Comparison of ENCODE assay signal across 6 mouse cellular contexts in the genomic region with DNA sequence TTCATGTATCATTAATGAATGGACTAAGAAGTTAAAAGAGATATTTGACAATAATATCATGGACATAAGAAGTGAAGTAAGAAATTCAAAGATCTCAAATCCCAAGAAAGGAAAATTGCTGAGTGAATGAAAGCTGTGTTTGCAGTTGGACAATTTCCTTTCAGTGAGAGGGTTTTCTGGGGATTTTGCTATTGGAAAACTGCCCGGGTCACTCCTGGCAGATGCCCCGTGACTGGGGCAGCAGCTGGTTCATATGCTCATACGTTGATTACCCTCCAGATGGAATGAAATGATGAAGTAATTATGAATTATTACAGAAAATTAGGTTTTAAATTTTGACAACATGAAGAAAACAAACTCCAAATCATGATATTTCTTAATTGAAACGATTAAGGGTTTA.
"Had no signal": no experiment of that assay in that cellular context is flagged by ENCODE, and none has a peak within 500 bp of the region (broad histone marks: within the 10 kb centered on the region; RNA-seq: fewer than 3 reads in every experiment).

No protein-coding gene starts in this region.

- DNase-seq: kidney, adult 2 months; kidney, postnatal 25 days; liver, embryonic 13.5 days; lung, adult 2 months; right cerebral cortex, postnatal 4 days; thymus, postnatal 25 days had no signal
